Mouse (Mus musculus): ENCODE data around the gene Ticam1.

DNA sequence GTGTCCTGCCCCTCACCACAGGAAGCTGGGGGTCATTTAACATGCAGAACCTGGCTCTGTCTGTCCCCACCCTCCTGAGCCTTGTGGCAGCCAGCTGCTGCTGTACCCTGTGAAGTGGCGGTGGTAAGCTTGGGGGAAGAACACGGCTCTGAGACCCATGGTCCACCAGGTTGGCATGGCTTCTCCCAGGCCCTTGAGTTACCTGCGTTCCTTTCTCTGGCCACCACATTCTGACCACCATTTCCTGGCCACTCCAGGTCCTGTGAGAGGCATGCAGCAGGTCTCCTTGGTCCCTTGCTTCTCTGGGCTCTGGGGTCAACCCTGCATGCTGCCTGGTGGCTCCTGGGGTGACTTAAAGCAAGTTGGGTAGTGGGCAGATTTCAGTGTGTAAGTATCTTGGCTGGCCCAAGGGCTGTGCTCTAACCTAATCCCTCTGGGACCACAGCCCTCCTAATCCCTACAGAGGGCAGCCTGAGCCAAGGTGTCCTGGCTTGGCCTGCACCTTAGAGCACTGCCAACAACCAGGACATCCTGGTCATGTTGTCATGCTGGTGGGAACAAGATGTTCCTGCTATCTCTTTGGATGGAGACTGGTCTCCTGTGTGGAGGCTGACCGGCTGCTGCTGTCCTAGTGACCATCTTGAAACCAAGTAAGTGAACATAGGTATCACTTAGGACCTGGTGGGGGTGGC is 16.1 kb upstream of the Ticam1 start, which contains the start of gene Plin3:
- TF ChIP-seq POLR2A (IDR thresholded peaks at IDR 0.05; ENCODE audit: low read depth, low read length) (no peak), CTCF (IDR thresholded peaks at IDR 0.05; ENCODE audit: extremely low read depth, insufficient read depth, insufficient read length, insufficient replicate concordance) (no peak)
